Mouse (Mus musculus) testis, adult 2 months (tissue): ENCODE measurements around the gene Bax.

Source experiments
- CTCF ChIP-seq: fragments of 200-500 bp; IDR thresholded peaks from 2 replicates; pipeline ENCODE4 v1.5.1; 2012; ENCODE audit warnings: low read depth, mild to moderate bottlenecking, inconsistent platforms, low read length, moderate library complexity; ENCODE audit not compliant: control insufficient read depth, insufficient read depth, insufficient replicate concordance
- POLR2A ChIP-seq: fragments of 200-500 bp; IDR thresholded peaks from 2 replicates; pipeline ENCODE4 v1.6.1; 2012; ENCODE audit warnings: low read depth, mild to moderate bottlenecking, inconsistent platforms, low read length, moderate library complexity; ENCODE audit not compliant: control insufficient read depth

DNA sequence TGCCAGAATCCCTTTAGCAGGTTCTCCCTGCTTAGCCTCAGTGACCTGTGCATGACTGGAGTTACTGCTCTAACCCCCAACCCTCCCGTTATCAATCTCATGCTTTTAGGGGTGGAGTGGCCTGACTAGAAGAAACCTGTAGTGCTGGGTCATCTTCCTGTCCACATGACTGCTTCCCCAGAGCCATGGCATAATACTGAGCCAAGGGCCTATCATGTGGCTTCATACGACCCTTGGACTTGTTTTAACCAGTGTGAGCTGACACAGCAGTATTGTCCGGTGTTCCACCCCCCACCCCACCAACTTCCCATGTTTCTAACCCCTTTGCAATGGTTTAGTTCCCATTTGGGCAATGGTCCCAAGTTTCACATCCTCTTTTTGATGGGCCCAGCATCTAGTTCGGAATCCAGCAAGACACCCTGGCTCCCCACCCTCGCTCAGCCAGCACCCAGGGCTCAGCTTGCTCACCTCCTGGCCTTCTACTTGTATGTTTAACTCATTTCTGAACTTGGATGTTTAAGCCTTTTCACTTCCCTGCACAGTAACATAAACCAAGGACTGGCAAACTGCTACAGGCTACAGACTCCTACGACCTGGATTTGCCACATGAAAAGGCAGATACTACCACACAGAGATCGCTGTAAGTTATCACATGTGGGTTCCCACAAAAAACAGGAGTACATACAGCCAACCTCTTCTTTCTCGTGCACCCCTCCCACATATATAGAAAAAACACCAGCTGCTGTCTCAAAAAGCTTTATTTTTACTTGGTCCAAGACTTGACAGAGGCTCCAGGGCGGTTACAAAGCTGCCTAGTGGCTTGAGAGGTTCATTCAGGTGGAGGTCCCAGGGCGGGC lies 9.3 kb downstream of the Bax start:
- no peak for TF ChIP-seq POLR2A
- TF ChIP-seq CTCF = no peak
